Mouse (Mus musculus) leukemia stem cell, adult 10-12 weeks (primary cell): ENCODE results near the gene Cers1. TPM values are rescaled to one million over a fixed set of nuclear protein-coding genes. Genes with fewer than 3 reads are reported as not detected.

Source experiments
- polyA plus RNA-seq: library from polyadenylated mRNA; stranded (reverse); fragments of >175 nt; gene quantifications from 2 replicates; pipeline ENCODE4 v1.2.3, GENCODE M21; 2012; ENCODE audit warnings: low replicate concordance

Gene Cers1
- polyA plus RNA-seq: 0.18 and 0.51 TPM in 2 replicates

DNA sequence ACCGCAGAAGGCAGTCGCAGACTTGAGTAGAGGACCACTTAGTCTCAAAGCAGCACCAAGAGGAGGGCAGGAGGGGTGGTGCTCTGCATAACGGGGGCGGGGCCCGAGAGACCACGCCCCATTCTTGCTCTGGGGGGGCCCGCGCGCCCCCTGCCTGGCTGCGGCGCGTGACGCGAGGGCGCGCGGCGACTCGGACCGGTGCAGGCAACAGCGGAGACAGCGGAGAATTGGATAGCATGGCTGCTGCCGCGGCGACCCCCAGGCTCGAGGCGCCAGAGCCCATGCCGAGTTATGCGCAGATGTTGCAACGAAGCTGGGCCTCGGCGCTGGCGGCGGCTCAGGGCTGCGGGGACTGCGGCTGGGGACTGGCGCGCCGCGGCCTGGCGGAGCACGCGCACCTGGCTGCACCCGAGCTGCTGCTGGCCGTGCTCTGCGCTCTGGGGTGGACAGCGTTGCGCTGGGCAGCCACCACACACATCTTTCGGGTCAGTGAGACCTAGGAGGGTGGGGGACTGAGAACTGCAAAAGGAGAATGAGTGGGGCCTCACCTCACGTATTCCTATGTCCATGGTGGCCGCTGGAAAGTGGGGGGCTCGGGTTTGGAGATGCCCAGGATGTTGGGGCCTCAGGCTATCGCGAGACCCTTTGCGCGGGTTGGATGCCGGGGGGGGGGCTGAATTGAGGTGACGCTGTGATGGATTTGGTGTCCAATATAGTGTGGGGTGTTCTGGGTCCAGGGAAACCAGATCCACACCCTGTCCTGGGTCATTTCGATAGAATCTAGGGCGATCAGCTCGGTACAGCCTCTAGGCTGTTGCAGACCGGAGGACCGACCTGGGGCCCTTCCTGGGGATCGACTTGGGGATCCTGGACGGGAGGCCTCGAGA is at the start of gene Cers1:
Gene Cers1, plus strand, starts transcription at position 152 of the 887 bp plus-strand sequence.

DNA sequence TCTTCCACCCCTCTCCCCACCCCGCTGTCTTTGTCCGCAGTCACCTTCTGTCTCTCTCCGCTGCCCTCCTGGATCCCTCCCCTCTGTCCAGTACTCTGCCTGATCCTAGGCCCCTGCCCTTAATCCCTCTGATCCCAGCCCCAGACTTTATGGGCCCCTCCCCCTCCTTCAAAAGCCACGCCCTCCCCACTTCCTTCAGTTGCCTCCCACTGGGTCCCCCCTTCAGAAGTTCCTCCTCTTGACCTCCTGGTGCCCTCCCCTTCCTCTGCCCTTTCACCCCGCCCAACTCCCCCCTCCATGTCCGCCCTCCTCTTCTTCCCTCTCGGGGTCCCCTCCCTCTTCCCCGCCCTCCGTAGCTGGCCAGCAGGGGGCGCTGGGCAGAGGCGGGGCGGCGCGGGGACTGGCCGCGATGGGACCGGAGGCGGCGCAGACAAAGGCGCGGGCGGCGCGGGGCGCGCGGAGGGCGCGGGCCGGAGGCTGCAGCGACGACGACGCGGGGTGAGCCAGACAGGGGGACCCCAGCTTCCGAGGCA is 32.9 kb upstream of the Cers1 start, which contains the start of gene Homer3:
Gene Homer3, plus strand, starts transcription at position 225 of the 533 bp plus-strand sequence.

DNA sequence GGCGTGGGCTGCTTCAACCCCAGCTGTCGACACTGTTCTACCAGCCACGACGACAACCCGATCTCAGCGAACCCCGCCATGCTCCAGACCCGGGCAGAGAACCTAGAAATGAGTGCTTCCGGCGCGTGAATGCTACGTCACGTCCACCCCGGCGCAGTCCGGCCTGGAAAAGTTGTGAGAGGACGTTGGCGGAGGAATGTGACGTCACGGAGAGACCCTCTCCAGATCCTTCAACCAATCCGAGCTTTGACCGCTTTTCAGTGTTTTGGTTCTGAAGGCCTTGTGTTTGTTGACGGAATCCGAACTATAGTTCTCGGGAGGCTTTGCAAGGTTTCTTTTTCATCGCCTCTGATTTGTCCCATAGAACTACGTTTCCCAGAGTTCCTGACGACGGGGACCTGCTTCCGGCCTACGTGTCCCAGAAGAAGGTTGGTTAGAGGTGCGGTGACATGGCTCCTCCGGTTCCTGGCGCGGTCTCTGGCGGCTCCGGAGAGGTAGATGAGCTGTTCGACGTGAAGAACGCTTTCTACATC is 13.2 kb upstream of the Cers1 start, which contains the start of the genes Ddx49 and Cope:
Gene Ddx49, minus strand, starts transcription at position 132 of the 533 bp plus-strand sequence.
Gene Cope, plus strand, starts transcription at position 161 of the 533 bp plus-strand sequence.

DNA sequence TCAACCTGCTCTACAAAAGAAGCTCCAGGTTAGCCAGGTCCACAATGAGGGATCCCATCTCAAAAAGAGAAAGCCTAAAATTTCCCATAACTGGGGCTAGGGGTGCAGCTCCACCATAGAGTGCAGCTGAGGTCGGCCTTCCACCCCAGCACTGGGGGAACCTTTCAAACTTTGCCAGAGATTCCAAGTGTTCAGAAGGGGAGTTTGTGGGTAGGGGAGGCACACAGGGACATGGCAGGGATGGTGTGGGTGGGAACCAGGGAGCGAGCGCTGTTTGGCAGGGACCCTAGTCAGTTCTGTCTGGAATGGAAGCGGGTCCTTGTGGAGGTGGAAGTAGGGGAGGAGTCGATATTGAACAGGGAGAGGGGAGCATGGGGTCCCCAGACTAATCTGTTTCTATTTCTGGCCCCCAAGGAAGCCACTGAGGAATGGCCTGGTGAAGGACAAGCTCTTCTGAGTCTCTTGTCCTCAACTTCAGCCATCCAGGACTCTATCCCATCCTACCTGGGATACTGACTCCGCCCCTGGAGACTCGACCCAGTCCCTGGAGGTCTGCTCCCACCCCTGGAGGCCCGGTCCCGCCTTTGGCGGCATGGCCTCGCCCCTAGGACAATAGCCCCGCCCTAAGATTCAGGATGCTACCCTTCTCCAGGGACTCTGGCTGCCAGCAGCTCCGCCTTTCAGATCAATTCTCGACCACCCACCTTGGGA is 13.7 kb downstream of the Cers1 start, which contains the start of gene Gdf1:
Gene Gdf1, plus strand, starts transcription at position 694 of the 711 bp plus-strand sequence.

DNA sequence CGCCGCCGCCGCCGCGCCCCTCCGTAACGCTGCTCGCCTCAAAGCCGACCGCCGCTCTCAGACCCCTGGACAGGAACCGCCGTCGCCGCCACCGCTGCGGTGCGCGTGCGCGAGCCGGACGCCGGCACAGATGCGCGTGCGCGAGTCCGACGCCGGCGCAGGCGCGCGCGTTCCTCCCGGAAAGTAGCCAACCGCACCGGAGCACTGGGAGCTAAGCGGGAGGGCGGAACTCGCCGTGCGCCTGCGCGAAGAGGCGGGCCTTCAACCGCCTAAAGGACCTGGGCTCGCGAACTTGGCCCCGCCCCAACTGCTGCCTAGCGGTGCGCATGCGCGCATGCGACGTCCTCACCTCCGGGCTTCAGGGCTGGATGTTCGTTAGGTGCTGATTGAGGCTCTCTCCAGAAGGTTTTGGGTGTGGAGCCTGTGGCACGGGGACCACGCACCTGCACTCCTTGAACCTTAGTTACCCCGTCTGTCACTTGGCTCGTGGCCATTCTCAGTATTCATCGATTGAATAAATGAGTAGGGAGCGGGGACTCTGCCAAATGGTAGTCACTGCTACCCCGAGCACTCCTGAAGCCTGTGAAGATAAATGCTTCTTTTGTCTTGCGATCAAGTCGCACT is 37.7 kb downstream of the Cers1 start, which contains the start of gene Upf1:
Gene Upf1, minus strand, starts transcription at position 85 of the 624 bp plus-strand sequence.

DNA sequence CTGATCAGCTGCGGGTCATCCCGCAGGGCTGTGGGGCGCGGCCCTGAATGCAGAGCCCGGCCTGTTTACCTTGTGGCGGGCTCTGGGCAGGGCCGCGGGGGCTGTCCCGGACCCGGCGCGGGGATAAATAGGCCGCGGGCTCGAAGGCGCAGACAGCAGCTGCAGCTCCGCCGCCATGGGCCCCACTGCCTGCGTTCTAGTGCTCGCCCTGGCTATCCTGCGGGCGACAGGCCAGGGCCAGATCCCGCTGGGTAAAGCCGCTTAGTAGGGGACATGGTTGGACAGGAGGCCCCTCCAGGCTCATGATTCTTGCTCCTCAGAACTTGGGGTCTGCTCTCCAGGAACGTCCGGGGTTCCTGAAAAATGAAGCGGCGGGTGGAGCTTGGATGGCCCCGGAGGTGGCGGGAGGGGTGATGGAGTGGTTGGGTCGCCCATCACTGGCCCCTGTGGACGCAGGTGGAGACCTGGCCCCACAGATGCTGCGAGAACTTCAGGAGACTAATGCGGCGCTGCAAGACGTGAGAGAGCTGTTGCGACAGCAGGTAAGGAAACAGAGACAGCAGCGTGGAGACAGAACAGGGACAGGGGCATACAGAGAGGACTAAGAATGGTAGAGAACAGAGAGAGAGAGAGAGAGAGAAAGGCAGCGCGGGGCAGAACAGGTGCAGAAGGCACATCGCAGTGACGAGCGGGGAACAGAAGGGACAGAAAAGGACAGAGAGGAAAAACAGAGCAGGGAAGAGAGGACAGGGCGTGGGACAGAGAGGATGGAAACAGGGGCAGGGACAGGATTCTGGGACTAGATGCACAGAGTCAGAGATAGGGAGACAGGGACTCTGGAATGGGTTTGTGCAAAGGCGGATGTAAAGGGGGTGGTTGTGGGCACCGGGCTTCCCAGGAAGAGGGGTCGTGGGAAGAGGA is 58.1 kb downstream of the Cers1 start, which contains the start of gene Comp:
Gene Comp, plus strand, starts transcription at position 162 of the 921 bp plus-strand sequence.

Other genes with a start within 250 kb of the Cers1 start
- 1.1 TPM in 1 of 2 replicates, not detected in the other for gene Tm6sf2, start 242.9 kb upstream of the Cers1 start, polyA plus RNA-seq
- gene Hapln4, start 232.3 kb upstream of the Cers1 start, polyA plus RNA-seq: not detected in 2 replicates
- gene Ncan, start 194.9 kb upstream of the Cers1 start, polyA plus RNA-seq: 0.05 TPM in 1 of 2 replicates, not detected in the other
- gene Nr2c2ap, start 184.4 kb upstream of the Cers1 start, polyA plus RNA-seq: 5.1 and 9.4 TPM in 2 replicates
- 2.9 and 6.6 TPM in 2 replicates for gene Rfxank, start 176.6 kb upstream of the Cers1 start, polyA plus RNA-seq
- gene Borcs8, start 176.3 kb upstream of the Cers1 start, polyA plus RNA-seq: 6.5 and 41.8 TPM in 2 replicates
- 8.9 and 50.7 TPM in 2 replicates for gene Mef2b, start 176.1 kb upstream of the Cers1 start, polyA plus RNA-seq
- gene Tmem161a, start 143.4 kb upstream of the Cers1 start, polyA plus RNA-seq: 191 and 288 TPM in 2 replicates
- 14.2 and 31.4 TPM in 2 replicates for gene Slc25a42, start 103.5 kb upstream of the Cers1 start, polyA plus RNA-seq
- gene Sugp2, start 81.5 kb upstream of the Cers1 start, polyA plus RNA-seq: 22.8 and 39.3 TPM in 2 replicates
- 18.2 and 36.2 TPM in 2 replicates for gene Armc6, start 81.3 kb upstream of the Cers1 start, polyA plus RNA-seq
- 10.6 and 12.3 TPM in 2 replicates for gene Homer3, start 32.9 kb upstream of the Cers1 start, polyA plus RNA-seq
- 40.0 and 63.8 TPM in 2 replicates for gene Ddx49, start 13.3 kb upstream of the Cers1 start, polyA plus RNA-seq
- gene Cope, start 13.3 kb upstream of the Cers1 start, polyA plus RNA-seq: 154 and 182 TPM in 2 replicates
- 0.46 and 0.52 TPM in 2 replicates for gene Gdf1, start 14.0 kb downstream of the Cers1 start, polyA plus RNA-seq
- 154 and 179 TPM in 2 replicates for gene Upf1, start 37.5 kb downstream of the Cers1 start, polyA plus RNA-seq
- not detected in 2 replicates for gene Comp, start 57.8 kb downstream of the Cers1 start, polyA plus RNA-seq
- gene Crtc1, start 123.8 kb downstream of the Cers1 start, polyA plus RNA-seq: 25.6 and 26.0 TPM in 2 replicates
- gene Klhl26, start 161.2 kb downstream of the Cers1 start, polyA plus RNA-seq: 4.6 and 9.6 TPM in 2 replicates
- not detected in 2 replicates for gene Tmem59l, start 171.6 kb downstream of the Cers1 start, polyA plus RNA-seq
- gene Crlf1, start 177.4 kb downstream of the Cers1 start, polyA plus RNA-seq: 3.6 and 4.1 TPM in 2 replicates
- gene Rex1bd, start 191.0 kb downstream of the Cers1 start, polyA plus RNA-seq: 130 and 308 TPM in 2 replicates
- 338 and 558 TPM in 2 replicates for gene Uba52, start 195.0 kb downstream of the Cers1 start, polyA plus RNA-seq
- gene Fkbp8, start 211.9 kb downstream of the Cers1 start, polyA plus RNA-seq: 1,600 and 2,800 TPM in 2 replicates
- 30.5 and 31.3 TPM in 2 replicates for gene Kxd1, start 212.2 kb downstream of the Cers1 start, polyA plus RNA-seq
- gene Ell, start 223.7 kb downstream of the Cers1 start, polyA plus RNA-seq: 42.1 and 42.5 TPM in 2 replicates